Mouse (Mus musculus): ENCODE results near the gene Syt5.
A peak's percentile ranks its signal among the peaks of the same experiment; 100 is the strongest.

Gene Syt5

GRCm38 (mm10) chr7:4501558-4502397 is 45.6 kb downstream of the Syt5 start, which contains the start of gene Ppp1r12c:
TSS of gene Ppp1r12c (minus strand) at chr7:4501680.
- peak; percentile 94 for DNase-seq (ENCODE audit: low read depth, low spot score)

- peak; percentile 68 for DNase-seq (ENCODE audit: low read depth, low spot score)
Measured at GRCm38 (mm10) chr7:4500892-4501471, 46.4 kb downstream of the Syt5 start.

- DNase-seq (ENCODE audit: low read depth, low spot score) = no peak
Measured at GRCm38 (mm10) chr7:4499034-4499433, 48.3 kb downstream of the Syt5 start.

GRCm38 (mm10) chr7:4498251-4498650 is 49.1 kb downstream of the Syt5 start:
- no peak for DNase-seq (ENCODE audit: low read depth, low spot score)

GRCm38 (mm10) chr7:4497271-4497903 is 50.0 kb downstream of the Syt5 start:
- DNase-seq (ENCODE audit: low read depth, low spot score) = no peak

GRCm38 (mm10) chr7:4496468-4496867 is 50.9 kb downstream of the Syt5 start:
- no peak for DNase-seq (ENCODE audit: low read depth, low spot score)

GRCm38 (mm10) chr7:4493991-4494390 is 53.4 kb downstream of the Syt5 start:
- DNase-seq (ENCODE audit: low read depth, low spot score) = no peak

GRCm38 (mm10) chr7:4492284-4493224 is 54.8 kb downstream of the Syt5 start:
- peak; percentile 69 for DNase-seq (ENCODE audit: low read depth, low spot score)

- no peak for DNase-seq (ENCODE audit: low read depth, low spot score)
Measured at GRCm38 (mm10) chr7:4491308-4491707, 56.0 kb downstream of the Syt5 start.
